Mouse (Mus musculus) heart, postnatal 0 days (tissue): Measurements from ENCODE around the gene Trim6. TPM values are rescaled to one million over a fixed set of nuclear protein-coding genes. Genes with fewer than 3 reads are reported as not detected.
A peak's percentile ranks its signal among the peaks of the same experiment; 100 is the strongest.
"Not testable (repeated sequence)": the region's sequence is repeated elsewhere in the genome, so short reads cannot be mapped to it uniquely, and the experiment has no call there.

ENCODE experiments used
- ATAC-seq: fragments of 200-750 bp; cut with Nextera tagmentation; 2 replicates; pipeline ENCODE4 v1.8.0; 2017; ENCODE audit warnings: low read depth, moderate number of reproducible peaks, moderate library complexity; ENCODE audit not compliant: insufficient read depth
- DNase-seq: peaks from one replicate; pipeline ENCODE4 v3.0.0-alpha.2; 2016; ENCODE audit warnings: low spot score
- H3K27ac ChIP-seq: fragments of 300-500 bp; sonication (generic); 2 replicates; pipeline ENCODE4 v1.5.1; 2014; ENCODE audit warnings: low read depth, mild to moderate bottlenecking
- H3K27me3 ChIP-seq: fragments of 300-500 bp; sonication (generic); 2 replicates; pipeline ENCODE4 v1.6.1; 2014; ENCODE audit warnings: low read length, mixed read lengths; ENCODE audit not compliant: control insufficient read depth, insufficient read depth
- H3K36me3 ChIP-seq: fragments of 300-500 bp; sonication (generic); replicated peaks from 2 replicates; pipeline ENCODE4 v1.6.1; 2014; ENCODE audit warnings: low read length, mixed read lengths; ENCODE audit not compliant: control insufficient read depth, insufficient read depth
- H3K4me1 ChIP-seq: fragments of 300-500 bp; sonication (generic); 2 replicates; pipeline ENCODE4 v1.6.1; 2014; ENCODE audit warnings: antibody characterized with exemption; ENCODE audit not compliant: control insufficient read depth, insufficient read depth
- H3K4me2 ChIP-seq: fragments of 300-500 bp; sonication (generic); 2 replicates; pipeline ENCODE4 v1.6.1; 2014; ENCODE audit warnings: low read depth, mild to moderate bottlenecking, low read length, moderate library complexity
- H3K4me3 ChIP-seq: fragments of 300-500 bp; sonication (generic); 2 replicates; pipeline ENCODE4 v1.5.1; 2014; ENCODE audit warnings: low read depth, low read length
- H3K9ac ChIP-seq: fragments of 300-500 bp; sonication (generic); replicated peaks from 2 replicates; pipeline ENCODE4 v1.6.1; 2014; ENCODE audit warnings: low read depth, low read length, mixed read lengths
- H3K9me3 ChIP-seq: fragments of 300-500 bp; sonication (generic); replicated peaks from 2 replicates; pipeline ENCODE4 v1.6.1; 2016; ENCODE audit warnings: low read length; ENCODE audit not compliant: control insufficient read depth
- CTCF ChIP-seq: IDR thresholded peaks from 2 replicates; pipeline ENCODE4 v1.5.1; 2016; ENCODE audit warnings: antibody characterized with exemption, control low read depth, low read depth
- EP300 ChIP-seq: IDR thresholded peaks from 2 replicates; pipeline ENCODE4 v1.6.1; 2016; ENCODE audit warnings: antibody characterized with exemption, low read depth
- WGBS: fragments of 180-500 bp; shearing (Covaris S2); extraction: QIAGEN DNeasy Blood & Tissue Kit; methylation state at CpG from one replicate; pipeline ENCODE4 v1.1.7; 2014; 5-methylcytosine and 5-hydroxymethylcytosine counted together
- polyA plus RNA-seq: library from polyadenylated mRNA; unstranded; fragments of >200 nt; fragmentation: Nextera tagmentation; extraction: Ambion mirVana; gene quantifications from 2 replicates; pipeline ENCODE4 v1.2.1, GENCODE M21; 2015
- total RNA-seq: library from RNA; depleted of rRNA; stranded (reverse); fragments of >200 nt; gene quantifications from 2 replicates; pipeline ENCODE4 v1.2.3, GENCODE M21; 2014; ENCODE audit warnings: low replicate concordance

Trim6 gene
- total and polyA plus RNA-seq, 2 experiments from 2014 or later: 1.4 to 2.9 TPM

DNA sequence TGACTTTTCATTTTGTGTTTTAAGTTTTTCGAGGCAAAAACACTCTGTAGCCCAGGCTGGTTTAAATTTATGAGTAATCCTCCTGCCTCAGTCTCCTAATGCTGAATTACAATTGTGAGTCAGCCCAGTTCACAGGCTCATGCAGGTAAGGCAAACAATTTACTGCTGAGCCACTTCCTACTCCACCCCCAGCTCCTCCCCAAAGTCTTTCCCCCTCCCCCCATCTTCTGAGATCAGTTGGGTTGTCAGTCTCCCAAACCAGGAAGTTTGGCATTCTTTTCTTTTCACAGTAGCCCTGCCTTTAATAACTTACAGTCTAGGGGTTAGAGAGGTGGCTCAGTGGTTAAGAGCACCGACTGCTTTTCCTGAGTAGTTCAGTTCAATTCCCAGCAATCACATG lies 712 bp upstream of the Trim6 start:
- TF ChIP-seq EP300 (no peak), CTCF (no peak)
- Histone ChIP-seq H3K36me3 (no peaks in the 10 kb centered on the region), H3K9me3 (no peaks in the 10 kb centered on the region), H3K4me3 (no peak overlapping the region), H3K27me3 (no peaks in the 10 kb centered on the region), H3K27ac (no peak overlapping the region), H3K9ac (no peak overlapping the region), H3K4me2 (no peak overlapping the region), H3K4me1 (peaks cover 5% of the 10 kb centered on the region; the same call in 1 of the 2 replicates)
- DNase-seq: no peak
- WGBS: 60% methylated on average over 2 of the region's 2 CpGs
- no peak for ATAC-seq

DNA sequence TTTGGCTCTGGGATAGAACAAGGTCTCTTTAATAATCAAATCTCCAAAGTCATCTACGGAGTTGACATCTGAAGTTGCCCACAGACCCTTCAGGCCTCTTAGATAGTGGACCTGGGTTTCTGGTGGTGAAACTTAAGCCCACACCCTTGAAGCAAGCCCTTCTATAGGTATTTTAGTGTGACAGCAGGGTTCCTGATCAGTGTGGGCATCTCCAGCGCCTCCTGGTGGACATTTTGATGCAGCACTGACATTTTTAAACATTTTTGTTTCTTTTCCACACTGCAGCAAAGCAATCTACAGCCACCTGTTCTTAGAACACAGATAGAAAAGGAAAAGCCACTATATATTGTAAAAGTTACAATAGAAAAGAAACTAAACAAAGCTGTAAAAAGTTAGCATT lies 12.6 kb downstream of the Trim6 start:
- no peaks in the 10 kb centered on the region for H3K4me1 ChIP-seq
- peak; percentile 69 for TF ChIP-seq CTCF
- no peak for TF ChIP-seq EP300
- 22% methylated on average over 2 of the region's 2 CpGs for WGBS
- H3K36me3 ChIP-seq: 0 out of 2 replicates have a peak, but pooled peaks cover 4% of the 10 kb centered on the region
- H3K4me2 ChIP-seq: no peak overlapping the region
- DNase-seq: no peak
- no peak overlapping the region for H3K9ac ChIP-seq
- no peak for ATAC-seq
- no peak overlapping the region for H3K4me3 ChIP-seq
- H3K9me3 ChIP-seq: no peaks in the 10 kb centered on the region
- H3K27me3 ChIP-seq: no peaks in the 10 kb centered on the region
- no peak overlapping the region for H3K27ac ChIP-seq

DNA sequence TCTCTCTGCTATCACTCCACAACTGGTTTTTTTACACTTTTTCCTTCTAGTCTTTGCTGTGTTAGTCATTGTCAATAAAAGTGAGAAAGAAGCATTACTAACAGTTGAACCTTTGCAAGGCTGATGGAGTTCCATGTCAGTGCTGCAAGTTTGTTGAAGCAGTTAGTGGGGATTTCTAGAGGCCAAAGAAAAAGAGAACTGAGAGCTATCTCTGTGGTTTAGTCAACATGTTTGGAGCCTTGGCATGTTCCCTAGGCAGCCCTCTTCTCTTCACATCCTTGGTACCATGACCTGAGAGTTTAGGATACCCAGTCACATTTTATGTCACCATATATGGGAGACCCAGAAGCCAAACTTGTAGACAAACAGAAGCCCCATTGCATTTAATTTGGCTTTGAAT lies 22.3 kb downstream of the Trim6 start:
- no peak overlapping the region for H3K27ac ChIP-seq
- no peaks in the 10 kb centered on the region for H3K36me3 ChIP-seq
- no peaks in the 10 kb centered on the region for H3K9me3 ChIP-seq
- H3K9ac ChIP-seq: no peak overlapping the region
- TF ChIP-seq EP300 (no peak), CTCF (no peak)
- ATAC-seq (no peak), DNase-seq (no peak)
- no peak overlapping the region for H3K4me3 ChIP-seq
- H3K27me3 ChIP-seq: no peaks in the 10 kb centered on the region
- no peak overlapping the region for H3K4me2 ChIP-seq
- H3K4me1 ChIP-seq: no peaks in the 10 kb centered on the region

DNA sequence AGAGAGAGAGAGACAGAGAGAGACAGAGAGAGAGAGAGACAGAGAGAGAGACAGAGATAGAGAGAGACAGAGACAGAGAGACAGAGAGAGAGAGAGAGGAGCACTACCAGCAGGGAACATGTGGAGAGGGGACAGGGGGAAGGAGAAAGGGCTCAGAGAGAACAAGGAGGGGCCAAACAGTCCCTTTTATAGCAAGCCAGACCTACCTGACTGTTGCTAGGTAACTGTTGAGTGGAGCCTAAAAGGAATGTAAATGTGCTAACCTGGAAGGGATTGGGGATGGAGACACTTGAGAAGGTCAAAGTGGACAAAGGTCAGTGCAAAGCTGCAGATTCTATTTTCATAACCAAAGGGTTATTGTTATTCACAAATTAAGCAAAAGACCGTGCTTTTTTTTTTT lies 25.0 kb downstream of the Trim6 start:
- DNase-seq (no peak), ATAC-seq (no peak)
- peak overlapping the region; percentile 62; the same call in 1 of the 2 replicates for H3K4me2 ChIP-seq
- TF ChIP-seq CTCF (no peak), EP300 (no peak)
- H3K36me3 ChIP-seq: no peaks in the 10 kb centered on the region
- no peaks in the 10 kb centered on the region for H3K9me3 ChIP-seq
- no peaks in the 10 kb centered on the region for H3K27me3 ChIP-seq
- WGBS: 74% methylated on average over 1 of the region's 1 CpGs
- H3K4me1 ChIP-seq: no peaks in the 10 kb centered on the region
- no peak overlapping the region for H3K27ac ChIP-seq
- H3K9ac ChIP-seq: no peak overlapping the region
- no peak overlapping the region for H3K4me3 ChIP-seq

DNA sequence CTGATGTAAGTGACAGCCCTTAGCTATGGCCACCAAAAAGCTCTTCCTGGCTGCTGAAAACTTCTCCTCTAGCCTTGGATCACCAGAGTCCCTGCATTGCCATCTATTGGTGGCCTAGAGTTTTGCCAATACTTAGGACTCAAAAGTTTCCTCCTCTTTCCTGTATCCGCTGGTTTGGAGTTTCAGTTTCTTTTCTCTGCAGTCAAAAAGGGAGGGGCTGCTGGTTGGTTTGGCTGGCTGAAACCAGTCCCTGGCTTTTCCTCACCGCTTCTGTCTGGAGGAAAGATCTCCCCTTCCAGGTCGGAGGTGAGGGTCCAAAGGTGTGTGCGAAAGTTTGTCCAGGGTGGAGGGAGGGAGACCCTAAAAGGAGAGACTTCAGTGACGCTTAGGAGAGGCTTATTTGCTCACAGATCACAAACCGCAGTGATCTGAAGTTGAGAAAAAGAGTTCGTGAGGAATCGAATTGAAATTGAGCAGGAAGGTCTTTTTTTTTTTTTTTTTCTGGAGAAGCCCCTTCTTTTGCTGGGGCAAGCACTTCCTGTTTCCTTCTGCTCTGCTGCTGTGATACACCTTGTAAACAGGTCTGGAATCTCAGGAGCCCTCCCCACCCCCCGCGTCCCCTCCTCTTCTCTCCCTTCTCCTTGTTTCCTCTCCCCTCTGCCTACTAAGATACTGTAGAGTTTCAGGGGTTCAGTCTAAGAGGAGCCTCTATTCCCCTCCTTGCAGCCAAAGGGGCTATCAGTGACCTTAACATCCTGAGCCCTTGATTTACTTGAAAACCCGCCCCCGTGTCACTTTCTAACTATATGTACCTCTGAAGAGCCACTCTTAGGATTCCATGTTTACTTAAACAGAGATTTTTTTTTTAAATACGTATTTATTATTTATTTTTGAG lies 25.9 kb downstream of the Trim6 start, which contains the start of gene Trim34a:
Gene Trim34a (plus strand): TSS at position 171 of the 895 bp plus-strand sequence.
- Histone ChIP-seq H3K4me1 (no peaks in the 10 kb centered on the region), H3K4me2 (peak within 1 kb of the TSS; percentile 62), H3K27me3 (no peaks in the 10 kb centered on the region), H3K9ac (peak within 1 kb of the TSS; percentile 66), H3K36me3 (no peaks in the 10 kb centered on the region), H3K27ac (peak within 1 kb of the TSS; percentile 54), H3K9me3 (no peaks in the 10 kb centered on the region), H3K4me3 (peak within 1 kb of the TSS; percentile 63)
- peak; percentile 91 for ATAC-seq
- 5% methylated on average over 13 of the region's 13 CpGs for WGBS
- DNase-seq: peak; percentile 90
- TF ChIP-seq CTCF (peak; percentile 77), EP300 (no peak)

DNA sequence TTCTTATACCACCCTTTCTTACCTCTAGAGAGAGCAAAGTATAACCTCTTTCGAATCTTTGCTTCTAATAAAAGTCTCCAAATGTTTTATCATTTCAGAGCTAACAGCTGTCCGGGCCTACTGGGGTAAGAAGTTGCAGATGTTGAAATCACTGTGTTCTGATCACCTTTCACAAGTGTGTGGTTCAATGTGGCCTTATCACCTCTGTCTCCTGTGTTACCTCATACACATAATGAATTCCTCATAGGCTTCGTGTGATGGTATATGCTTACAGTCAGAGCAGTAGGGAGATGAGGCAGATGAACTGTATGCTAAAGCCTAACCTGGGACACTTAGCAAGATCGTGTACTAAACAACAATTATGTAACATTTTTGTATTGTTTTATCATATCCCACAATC lies 41.8 kb downstream of the Trim6 start:
- not testable (repeated sequence) for H3K9ac ChIP-seq, H3K4me2 ChIP-seq, H3K27me3 ChIP-seq, H3K4me3 ChIP-seq, ATAC-seq, DNase-seq, H3K36me3 ChIP-seq, H3K4me1 ChIP-seq, H3K9me3 ChIP-seq, H3K27ac ChIP-seq
- WGBS: 80% methylated on average over 4 of the region's 4 CpGs

DNA sequence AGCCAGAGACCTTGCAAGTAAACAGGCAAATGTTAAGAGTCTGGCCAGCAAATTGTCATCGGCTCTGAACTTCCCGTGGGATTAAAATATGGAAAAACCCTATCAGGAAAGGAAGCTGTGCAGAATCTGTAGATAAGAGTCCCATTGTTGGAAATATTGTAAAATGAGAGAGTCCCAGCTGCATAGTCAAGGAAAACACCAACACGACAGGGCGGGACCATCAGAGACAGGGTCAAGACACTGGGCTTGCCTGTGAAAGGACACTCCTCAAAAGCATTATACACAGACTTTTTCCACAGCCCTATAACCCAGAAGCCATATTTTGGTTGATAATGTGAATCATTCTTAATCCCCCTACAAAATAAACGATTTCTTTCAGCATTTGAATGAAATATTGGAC lies 46.7 kb downstream of the Trim6 start:
- H3K9ac ChIP-seq, H3K36me3 ChIP-seq, H3K4me1 ChIP-seq, DNase-seq, H3K9me3 ChIP-seq, H3K4me2 ChIP-seq, H3K27me3 ChIP-seq, H3K4me3 ChIP-seq: not testable (repeated sequence)
- WGBS: 27% methylated on average over 3 of the region's 5 CpGs
- ATAC-seq: peak; percentile 55
- 0 out of 2 replicates have a peak overlapping the region, but pooled peaks have one; percentile 38 for H3K27ac ChIP-seq

DNA sequence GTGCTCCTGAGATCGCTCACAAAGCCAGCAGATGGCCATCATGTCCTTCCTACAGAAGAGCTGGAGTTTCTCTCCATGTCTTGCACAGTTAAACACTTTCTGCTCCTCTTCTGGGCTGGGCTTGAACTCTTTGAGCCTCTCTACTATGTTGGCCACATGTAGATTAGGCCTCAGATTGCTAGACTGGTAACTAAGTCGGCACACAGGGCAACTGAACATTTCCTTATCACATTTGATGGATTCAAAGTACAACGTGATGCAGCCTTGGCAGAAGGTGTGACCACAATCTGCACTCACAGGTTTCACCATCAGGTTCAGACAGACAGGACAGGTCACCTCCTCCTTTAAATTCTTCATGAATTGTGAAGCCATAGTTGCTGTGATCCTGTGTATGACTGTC lies 60.8 kb downstream of the Trim6 start:
- not testable (repeated sequence) for H3K27me3 ChIP-seq, H3K9ac ChIP-seq, H3K4me1 ChIP-seq, H3K27ac ChIP-seq, H3K4me2 ChIP-seq, H3K9me3 ChIP-seq, ATAC-seq, DNase-seq, H3K36me3 ChIP-seq, H3K4me3 ChIP-seq
- WGBS: 61% methylated on average over 3 of the region's 3 CpGs
